Mouse (Mus musculus) mouse trophoblast stem cell (cell line): ENCODE results near the gene Tmem218.

Experiments used
- in situ Hi-C, 2 experiments: fragments of 300-500 bp; cut with MseI, MboI; formaldehyde crosslinking; loops; 2 replicates in 1 of 2; 3 replicates in 1 of 2; pipeline ENCODE4 v1.15.1; 2025

Tmem218 gene

GRCm38 (mm10) chr9:37207929-37208411 is at the start of gene Tmem218:
TSS of gene Tmem218 (plus strand) at chr9:37208223.
- in situ Hi-C loops: no loop called here

GRCm38 (mm10) chr9:37160686-37161085 is 47.3 kb upstream of the Tmem218 start:
- in situ Hi-C loops: no loop called here

GRCm38 (mm10) chr9:37166899-37167298 is 41.1 kb upstream of the Tmem218 start:
- in situ Hi-C loops: no loop called here

- in situ Hi-C loops: loop anchor here in 1 of 2 experiments (10.0 kb wide), 1 partner anchor 151 kb away; no protein-coding TSS in a partner anchor
These were observed 34.6 kb upstream of the Tmem218 start for GRCm38 (mm10) chr9:37173376-37173775.

- in situ Hi-C loops: loop anchor here in 1 of 2 experiments (10.0 kb wide), 1 partner anchor 149 kb away; no protein-coding TSS in a partner anchor
These were observed 32.0 kb upstream of the Tmem218 start for GRCm38 (mm10) chr9:37176002-37176401.

GRCm38 (mm10) chr9:37177107-37177506 is 30.9 kb upstream of the Tmem218 start:
- in situ Hi-C loops: loop anchor here in 1 of 2 experiments (10.0 kb wide), 1 partner anchor 148 kb away; no protein-coding TSS in a partner anchor

- in situ Hi-C loops: loop anchor here in 1 of 2 experiments (10.0 kb wide), 1 partner anchor 147 kb away; no protein-coding TSS in a partner anchor
These were observed 30.5 kb upstream of the Tmem218 start for GRCm38 (mm10) chr9:37177551-37177950.

- in situ Hi-C loops: loop anchor here in 1 of 2 experiments (10.0 kb wide), 1 partner anchor 146 kb away; no protein-coding TSS in a partner anchor
These were observed 29.1 kb upstream of the Tmem218 start for GRCm38 (mm10) chr9:37178911-37179310.

GRCm38 (mm10) chr9:37179596-37179995 is 28.4 kb upstream of the Tmem218 start:
- in situ Hi-C loops: loop anchor here in 1 of 2 experiments (10.0 kb wide), 1 partner anchor 145 kb away; no protein-coding TSS in a partner anchor

GRCm38 (mm10) chr9:37181596-37181995 is 26.4 kb upstream of the Tmem218 start:
- in situ Hi-C loops: loop anchor here in 1 of 2 experiments (5.0 kb wide), 1 partner anchor 41 kb away; no protein-coding TSS in a partner anchor

- in situ Hi-C loops: loop anchor here in 1 of 2 experiments (5.0 kb wide), 1 partner anchor 39 kb away; no protein-coding TSS in a partner anchor
These were observed 24.8 kb upstream of the Tmem218 start for GRCm38 (mm10) chr9:37183176-37183575.

- in situ Hi-C loops: loop anchor here in 1 of 2 experiments (5.0 kb wide), 1 partner anchor 40 kb away; no protein-coding TSS in a partner anchor
These were observed 20.6 kb upstream of the Tmem218 start for GRCm38 (mm10) chr9:37187407-37187806.

- in situ Hi-C loops: loop anchor here in 1 of 2 experiments (5.0 kb wide), 1 partner anchor 39 kb away; no protein-coding TSS in a partner anchor
These were observed 20.0 kb upstream of the Tmem218 start for GRCm38 (mm10) chr9:37188024-37188423.

GRCm38 (mm10) chr9:37197067-37197466 is 11.0 kb upstream of the Tmem218 start:
- in situ Hi-C loops: no loop called here

GRCm38 (mm10) chr9:37200414-37200813 is 7.6 kb upstream of the Tmem218 start:
- in situ Hi-C loops: no loop called here

GRCm38 (mm10) chr9:37203884-37204283 is 4.1 kb upstream of the Tmem218 start:
- in situ Hi-C loops: no loop called here

GRCm38 (mm10) chr9:37213060-37213738 is 5.2 kb downstream of the Tmem218 start:
- in situ Hi-C loops: no loop called here

- in situ Hi-C loops: no loop called here
These were observed 6.5 kb downstream of the Tmem218 start for GRCm38 (mm10) chr9:37214327-37215060.

GRCm38 (mm10) chr9:37220755-37221154 is 12.7 kb downstream of the Tmem218 start:
- in situ Hi-C loops: loop anchor here in 1 of 2 experiments (5.0 kb wide), 1 partner anchor 38 kb away; no protein-coding TSS in a partner anchor

- in situ Hi-C loops: loop anchor here in 1 of 2 experiments (5.0 kb wide), 1 partner anchor 38 kb away; no protein-coding TSS in a partner anchor
These were observed 17.6 kb downstream of the Tmem218 start for GRCm38 (mm10) chr9:37225581-37225980.

GRCm38 (mm10) chr9:37229880-37230325 is 21.9 kb downstream of the Tmem218 start:
- in situ Hi-C loops: loop anchor here in 1 of 2 experiments (5.0 kb wide), 1 partner anchor 43 kb away; no protein-coding TSS in a partner anchor
